Mouse (Mus musculus): ENCODE results near the gene Coasy.
"Not testable (repeated sequence)": the region's sequence is repeated elsewhere in the genome, so short reads cannot be mapped to it uniquely, and the experiment has no call there.

Gene Coasy

GRCm38 (mm10) chr11:101087682-101088055 lies 5.3 kb downstream of the Coasy start:
- no peak for DNase-seq (ENCODE audit: low spot score in 2 of 2)

- DNase-seq (ENCODE audit: low spot score in 2 of 2) = no peak
Observed at GRCm38 (mm10) chr11:101089931-101090330, 7.6 kb downstream of the Coasy start.

GRCm38 (mm10) chr11:101094930-101095313 lies 12.6 kb downstream of the Coasy start:
- DNase-seq (ENCODE audit: low spot score in 2 of 2) = no peak

- peak; percentile 96 to 98 for DNase-seq (ENCODE audit: low spot score in 2 of 2)
Observed at GRCm38 (mm10) chr11:101095314-101096024, 13.1 kb downstream of the Coasy start, which contains the start of gene Psmc3ip. Psmc3ip (minus strand) TSS chr11:101095436.

DNA sequence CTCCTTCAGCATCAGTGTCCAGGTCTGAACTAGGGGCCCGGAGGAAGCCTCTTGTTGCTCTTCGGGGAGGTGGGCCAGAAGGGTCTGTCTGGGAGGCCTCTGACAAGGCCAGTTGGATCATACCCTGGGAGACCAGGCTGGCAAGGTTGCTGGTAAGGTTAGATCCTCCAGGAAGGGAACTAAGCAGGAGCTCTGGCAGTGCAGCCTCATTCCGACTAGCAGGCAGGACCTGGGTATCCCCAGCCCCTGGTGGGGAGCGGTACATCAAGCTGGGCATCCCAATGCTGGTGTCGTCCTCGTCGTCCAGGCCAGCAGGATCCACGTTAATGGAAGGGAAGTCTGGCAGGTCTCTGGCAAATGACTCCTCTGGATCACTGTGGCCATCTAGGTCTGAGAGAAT lies 15.9 kb downstream of the Coasy start:
- no peak for DNase-seq (ENCODE audit: low spot score in 2 of 2)

DNA sequence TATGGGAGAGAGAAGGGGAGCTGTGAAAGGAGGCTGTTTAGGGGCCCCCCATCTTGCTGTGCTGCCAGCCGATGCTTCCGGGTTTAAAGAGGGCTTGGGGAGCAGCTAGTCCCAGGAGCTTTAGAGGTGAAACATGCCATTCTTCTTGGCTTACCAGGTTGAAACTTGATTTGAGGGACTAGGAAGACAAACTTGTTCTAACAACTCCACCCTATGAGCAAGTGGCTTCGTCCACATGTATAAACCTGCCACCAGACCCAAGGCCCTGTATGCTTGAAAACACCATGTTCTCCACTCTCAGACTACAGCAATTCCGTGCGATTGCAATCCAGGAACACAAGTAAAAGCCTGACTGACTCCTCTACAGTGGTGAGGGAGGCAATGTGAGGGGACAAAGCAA lies 20.6 kb downstream of the Coasy start:
- DNase-seq (ENCODE audit: low spot score in 2 of 2) = no peak

GRCm38 (mm10) chr11:101109351-101109750 lies 27.0 kb downstream of the Coasy start:
- no peak for DNase-seq (ENCODE audit: low spot score in 2 of 2)

GRCm38 (mm10) chr11:101110708-101111107 lies 28.3 kb downstream of the Coasy start:
- DNase-seq (ENCODE audit: low spot score in 2 of 2) = no peak

GRCm38 (mm10) chr11:101111178-101111577 lies 28.8 kb downstream of the Coasy start:
- DNase-seq (ENCODE audit: low spot score in 2 of 2) = no peak

- DNase-seq (ENCODE audit: low spot score in 2 of 2) = no peak
Observed at GRCm38 (mm10) chr11:101112186-101112585, 29.8 kb downstream of the Coasy start.

GRCm38 (mm10) chr11:101115564-101115963 lies 33.2 kb downstream of the Coasy start:
- DNase-seq (ENCODE audit: low spot score in 2 of 2) = no peak

DNA sequence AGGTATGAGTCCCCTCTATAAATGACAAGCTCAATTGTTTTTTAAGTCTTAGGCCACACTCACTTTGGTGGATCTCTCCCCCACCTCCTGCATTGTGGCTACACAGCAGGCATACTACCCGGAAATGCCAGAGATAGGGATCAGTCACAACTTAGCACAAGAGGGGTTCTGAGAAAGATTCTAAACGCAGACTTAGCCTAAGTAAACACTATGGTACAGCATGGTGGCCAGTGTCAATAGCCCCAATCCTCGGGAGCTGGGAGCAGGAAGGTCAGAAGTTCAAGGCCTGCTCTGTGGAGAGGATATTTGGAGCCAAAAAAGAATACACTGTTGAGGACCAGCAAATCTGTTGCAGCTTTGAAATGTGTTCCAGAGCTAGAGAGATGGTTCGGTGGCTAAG lies 35.7 kb downstream of the Coasy start:
- DNase-seq (ENCODE audit: low spot score in 2 of 2) = no peak

- DNase-seq (ENCODE audit: low spot score in 2 of 2) = no peak
Observed at GRCm38 (mm10) chr11:101119131-101119760, 36.9 kb downstream of the Coasy start.

DNA sequence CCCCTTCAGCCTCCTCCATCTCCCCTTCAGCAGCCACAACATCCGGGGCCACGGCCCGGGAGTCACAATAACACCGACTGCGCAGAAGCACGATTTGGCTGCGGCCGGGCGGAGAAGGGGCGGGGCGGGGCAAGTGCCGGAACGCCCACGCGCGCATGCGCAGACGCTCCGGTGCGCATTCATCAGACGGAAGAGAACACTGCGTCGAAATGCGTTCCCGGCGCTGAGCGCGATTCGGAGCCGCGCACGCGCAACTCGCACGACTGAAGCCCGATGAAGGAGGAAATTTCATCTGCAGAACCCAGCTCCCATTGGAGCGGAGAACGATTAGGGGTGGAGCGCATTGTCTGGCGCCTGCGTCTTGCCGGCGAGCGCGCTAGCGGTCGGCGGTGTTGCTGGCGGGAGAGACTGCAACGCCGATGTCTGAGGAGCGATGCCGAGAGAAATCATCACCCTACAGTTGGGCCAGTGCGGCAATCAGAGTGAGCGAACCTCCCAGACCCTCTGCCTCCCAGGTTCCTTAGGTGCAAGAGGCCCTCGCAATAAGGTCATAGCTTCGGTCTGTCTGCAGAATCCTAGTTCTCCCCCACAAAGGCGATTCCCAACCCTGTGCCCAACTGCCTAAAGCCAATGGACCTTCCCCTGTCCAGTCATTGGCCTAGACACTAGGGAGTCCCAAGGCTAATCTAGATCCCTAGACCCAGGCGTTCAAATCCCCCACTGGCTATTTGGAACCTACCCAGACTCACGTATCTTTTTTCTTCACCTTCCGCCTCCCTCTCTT lies 37.6 kb downstream of the Coasy start, which contains the start of the genes Retreg3 and Tubg1:
Gene Retreg3, minus strand, starts transcription at position 133 of the 784 bp plus-strand sequence.
Gene Tubg1, plus strand, starts transcription at position 178 of the 784 bp plus-strand sequence.
- peak; percentile 98 for DNase-seq (ENCODE audit: low spot score in 2 of 2)

- DNase-seq (ENCODE audit: low spot score in 2 of 2) = no peak
Observed at GRCm38 (mm10) chr11:101120545-101121188, 38.3 kb downstream of the Coasy start.

DNA sequence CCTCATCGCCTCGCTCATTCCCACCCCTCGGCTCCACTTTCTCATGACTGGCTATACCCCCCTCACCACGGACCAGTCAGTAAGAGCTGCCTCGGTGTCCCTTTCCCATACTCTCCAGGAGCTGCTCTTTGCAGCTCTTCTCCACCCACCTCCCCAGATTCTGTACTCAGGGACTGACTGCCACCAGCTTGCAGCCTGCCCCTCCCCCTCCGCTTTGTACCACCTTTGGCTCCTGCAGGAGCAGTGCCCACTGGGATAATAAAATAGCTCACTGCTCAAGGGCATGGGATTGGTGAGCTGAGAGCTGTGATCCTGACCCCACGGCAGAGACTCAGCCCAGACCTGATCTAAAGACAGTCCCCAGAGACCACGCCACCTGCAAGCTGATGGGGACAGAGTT lies 42.1 kb downstream of the Coasy start:
- DNase-seq (ENCODE audit: low spot score in 2 of 2) = not testable (repeated sequence)

GRCm38 (mm10) chr11:101125008-101125407 lies 42.6 kb downstream of the Coasy start:
- DNase-seq (ENCODE audit: low spot score in 2 of 2) = not testable (repeated sequence)

GRCm38 (mm10) chr11:101127075-101127474 lies 44.7 kb downstream of the Coasy start:
- DNase-seq (ENCODE audit: low spot score in 2 of 2) = no peak

DNA sequence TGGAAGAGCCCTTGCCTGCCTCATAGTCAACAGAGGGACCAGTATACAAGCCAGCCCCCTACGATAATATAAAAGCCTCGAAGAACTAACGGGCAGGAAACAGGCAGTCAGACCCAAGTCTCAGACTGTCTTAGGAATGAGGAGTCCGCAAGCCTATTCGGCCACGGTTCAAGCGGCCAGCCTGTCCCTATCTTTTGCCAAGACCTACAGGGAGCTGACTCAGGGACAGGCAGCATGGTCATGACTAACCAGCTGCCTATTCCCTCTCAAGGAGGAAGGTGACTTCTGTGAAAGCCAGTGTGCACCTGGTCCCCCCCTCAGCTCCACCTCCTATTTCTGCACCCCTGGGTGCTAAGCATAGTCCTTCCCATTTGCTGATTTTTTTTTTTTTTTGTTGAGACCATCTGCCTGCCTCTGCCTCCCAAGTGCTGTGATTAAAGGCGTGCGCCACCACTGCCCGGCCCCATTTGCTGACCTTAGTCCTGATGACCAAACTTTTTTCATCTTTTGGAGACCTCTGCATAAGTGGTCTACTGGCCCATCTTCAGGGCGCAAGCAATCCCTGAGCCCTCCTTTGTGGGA lies 46.7 kb downstream of the Coasy start:
- DNase-seq (ENCODE audit: low spot score in 2 of 2) = no peak

DNA sequence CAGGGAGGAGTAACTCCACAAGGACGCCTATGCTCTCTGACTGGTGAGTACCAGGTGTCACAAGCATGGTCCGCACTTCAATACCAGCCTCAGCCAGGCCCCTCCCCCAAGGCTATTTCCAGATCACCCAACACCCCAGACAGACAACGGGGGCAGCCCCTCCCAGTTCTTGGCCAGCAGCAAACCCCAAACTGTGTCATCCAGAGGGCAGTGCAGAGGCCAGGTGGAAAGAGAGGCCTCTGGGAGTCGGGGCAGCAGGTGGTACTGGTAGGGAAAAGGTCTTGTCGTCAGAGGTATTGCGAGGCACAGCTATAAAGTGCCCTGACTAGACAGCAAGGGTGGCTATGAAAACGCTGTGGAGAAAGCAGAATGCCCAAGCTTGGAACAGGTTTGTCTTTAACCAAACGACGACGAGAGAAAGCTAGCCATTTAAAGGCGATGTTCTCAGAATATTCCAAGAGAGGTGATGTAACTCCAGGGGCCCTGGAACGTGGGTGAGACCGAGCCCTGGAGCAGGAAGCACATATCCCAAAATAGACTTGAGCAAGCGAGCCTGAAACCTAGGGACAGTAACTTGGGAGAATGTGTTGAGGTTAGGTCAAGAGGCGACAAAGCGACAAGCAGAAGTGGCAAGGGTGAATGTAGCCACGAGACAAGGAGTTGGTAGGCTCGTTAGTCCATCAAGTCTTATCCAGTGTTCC lies 47.8 kb downstream of the Coasy start:
- no peak for DNase-seq (ENCODE audit: low spot score in 2 of 2)

DNA sequence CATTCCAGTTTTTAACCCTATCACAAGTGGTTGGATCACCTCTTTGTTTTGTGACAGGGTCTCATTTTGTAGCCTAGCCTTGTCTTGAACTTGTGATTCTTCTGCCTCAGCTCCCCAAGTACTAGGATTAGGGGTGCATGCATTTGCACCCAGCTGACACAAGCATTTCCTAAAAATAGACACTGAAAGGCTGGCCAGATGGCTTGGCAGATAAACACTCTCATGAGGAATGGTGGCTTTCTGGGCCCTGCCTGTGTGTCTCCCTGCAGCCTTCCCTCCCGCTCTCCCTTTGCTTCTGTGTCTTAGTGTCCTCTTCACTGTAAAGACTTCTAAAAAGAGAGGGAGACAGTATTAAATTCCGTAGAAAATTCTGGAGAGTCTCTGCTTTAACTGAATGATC lies 48.8 kb downstream of the Coasy start:
- DNase-seq (ENCODE audit: low spot score in 2 of 2) = no peak
